Mouse (Mus musculus): ENCODE measurements around the gene Anapc1.

The Anapc1 gene

GRCm38 (mm10) chr2:128566304-128567147 lies 120.7 kb downstream of the Anapc1 start:
- DNase-seq (ENCODE audit: low spot score in 2 of 2), result no peak

- DNase-seq (ENCODE audit: low spot score in 2 of 2), result no peak
These were observed 121.3 kb downstream of the Anapc1 start for GRCm38 (mm10) chr2:128565904-128566303.

GRCm38 (mm10) chr2:128564195-128564594 lies 123.0 kb downstream of the Anapc1 start:
- DNase-seq (ENCODE audit: low spot score in 2 of 2), result no peak

Measured in frontal cortex, postnatal 10 days (tissue).